Mouse (Mus musculus): ENCODE data around the gene Ccdc86. TPM values are rescaled to one million over a fixed set of nuclear protein-coding genes. Genes with fewer than 3 reads are reported as not detected.

Gene Ccdc86
- total RNA-seq, 2 experiments from 2014 or later = 8.5 to 8.9 TPM

- intact Hi-C loops (cut with DNase I) = loop anchor here (5.0 to 10.0 kb wide), 2 partner anchors 245 to 292 kb away; no protein-coding TSS in a partner anchor
- peak; percentile 67 for DNase-seq (ENCODE audit: low spot score in 2 of 2)
Observed at GRCm38 (mm10) chr19:10959085-10959977, 10.3 kb upstream of the Ccdc86 start.

DNA sequence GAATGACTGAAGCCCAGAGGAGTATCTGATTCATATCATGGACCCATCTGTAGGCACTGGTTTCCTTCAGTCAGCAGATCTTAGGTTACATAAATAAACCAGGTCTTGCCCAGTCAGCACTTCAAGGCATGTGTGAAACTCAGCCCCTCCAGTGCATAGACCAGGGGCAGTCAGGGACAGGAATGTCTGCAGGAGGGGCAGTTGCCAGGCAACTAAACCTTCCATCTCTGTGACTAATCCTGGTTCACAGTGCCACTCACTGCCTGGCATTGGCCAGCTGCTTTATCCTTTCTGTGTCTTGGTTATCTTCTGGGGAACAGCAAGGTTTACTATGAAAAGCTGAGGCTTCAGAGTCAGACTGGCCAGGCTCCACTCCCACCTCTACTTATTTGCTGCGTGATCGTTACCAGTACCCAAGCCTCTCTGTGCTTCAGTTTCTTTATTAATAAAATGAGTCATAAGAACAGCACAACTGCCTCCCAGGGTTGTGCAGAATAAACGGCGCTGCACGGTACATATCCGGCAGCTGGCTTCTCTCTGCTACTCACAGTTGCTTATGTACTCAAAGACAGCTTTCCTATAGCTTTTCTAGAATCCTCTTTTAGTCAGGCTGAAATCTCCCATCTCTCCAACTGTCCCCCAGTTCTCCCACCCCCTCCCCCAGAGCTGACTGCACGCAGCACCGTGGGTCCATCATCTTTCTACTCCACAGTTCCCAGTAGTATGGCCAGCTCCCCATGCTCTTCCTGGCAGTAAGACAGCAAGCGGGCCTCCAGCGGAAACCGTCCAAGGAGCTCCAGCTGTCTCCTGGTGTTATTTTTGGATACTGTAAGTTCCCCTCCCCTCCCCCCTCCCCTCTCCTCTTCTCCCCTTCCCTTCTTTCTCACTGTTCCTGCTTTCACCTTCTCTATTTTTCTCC lies 3.2 kb upstream of the Ccdc86 start:
- peak; percentile 26 to 64 for DNase-seq (ENCODE audit: low spot score in 2 of 2)
- intact Hi-C loops (cut with DNase I) = loop anchor here (10.0 kb wide), 1 partner anchor 237 kb away; no protein-coding TSS in a partner anchor

- intact Hi-C loops (cut with DNase I) = loop anchor here (5.0 kb wide), 1 partner anchor 42 kb away; no protein-coding TSS in a partner anchor
- peak in 1 of 2 experiments; percentile 20 for DNase-seq (ENCODE audit: low spot score in 2 of 2)
Observed at GRCm38 (mm10) chr19:10949558-10949957, 492 bp upstream of the Ccdc86 start.

- intact Hi-C loops (cut with DNase I) = loop anchor here (5.0 kb wide), 1 partner anchor 41 kb away; no protein-coding TSS in a partner anchor
- DNase-seq (ENCODE audit: low spot score in 2 of 2) = no peak
Observed at GRCm38 (mm10) chr19:10948416-10948815, 650 bp downstream of the Ccdc86 start.

- DNase-seq (ENCODE audit: low spot score in 2 of 2) = no peak
- intact Hi-C loops (cut with DNase I) = loop anchor here (5.0 kb wide), 1 partner anchor 40 kb away; no protein-coding TSS in a partner anchor
Observed at GRCm38 (mm10) chr19:10947219-10947618, 1.8 kb downstream of the Ccdc86 start.

GRCm38 (mm10) chr19:10946506-10946905 lies 2.6 kb downstream of the Ccdc86 start:
- DNase-seq (ENCODE audit: low spot score in 2 of 2) = no peak
- intact Hi-C loops (cut with DNase I) = loop anchor here (5.0 kb wide), 1 partner anchor 39 kb away; no protein-coding TSS in a partner anchor

DNA sequence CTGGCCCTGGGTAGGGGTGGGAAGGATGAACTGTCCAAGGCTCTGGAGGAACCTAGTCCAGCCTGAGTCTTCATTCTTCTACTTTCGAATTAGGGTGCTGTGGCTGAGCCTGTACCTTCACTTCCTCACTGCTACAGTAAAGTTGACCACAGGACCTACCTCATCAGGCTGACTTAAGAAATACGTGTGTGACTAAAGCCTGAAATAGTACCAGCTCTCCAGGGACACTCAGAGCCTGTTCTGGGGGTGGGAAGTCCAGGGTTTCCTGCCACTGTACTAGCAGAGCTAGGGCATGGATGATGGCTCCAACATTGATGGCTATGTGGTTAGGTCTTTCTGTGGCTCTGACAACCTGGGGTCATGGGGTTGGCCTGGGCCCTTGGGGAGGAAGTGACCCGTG lies 5.1 kb downstream of the Ccdc86 start:
- intact Hi-C loops (cut with DNase I) = loop anchor here (5.0 kb wide), 1 partner anchor 47 kb away; the partner anchor contains the start of gene Prpf19

DNA sequence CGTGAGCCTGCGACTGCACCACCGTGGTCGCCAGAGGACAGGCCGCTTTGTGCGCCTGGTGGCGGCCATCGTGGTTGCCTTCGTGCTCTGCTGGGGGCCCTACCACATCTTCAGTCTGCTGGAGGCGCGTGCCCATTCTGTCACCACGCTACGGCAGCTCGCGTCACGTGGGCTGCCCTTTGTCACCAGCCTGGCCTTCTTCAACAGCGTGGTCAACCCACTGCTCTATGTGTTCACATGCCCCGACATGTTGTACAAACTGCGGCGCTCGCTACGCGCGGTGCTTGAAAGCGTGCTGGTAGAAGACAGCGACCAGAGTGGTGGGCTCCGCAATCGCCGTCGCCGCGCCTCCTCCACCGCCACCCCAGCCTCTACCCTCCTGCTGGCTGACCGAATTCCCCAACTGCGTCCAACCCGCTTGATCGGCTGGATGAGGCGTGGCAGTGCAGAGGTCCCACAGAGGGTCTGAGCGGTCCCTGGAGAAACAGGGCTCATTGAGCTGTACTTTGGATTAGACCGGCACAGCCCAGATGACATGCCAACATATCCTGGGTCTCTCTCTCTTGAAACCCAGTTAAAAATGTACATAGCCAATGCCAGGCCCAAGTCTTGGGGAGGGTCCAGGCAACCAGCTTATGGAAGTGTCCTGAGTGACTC lies 8.1 kb downstream of the Ccdc86 start:
- intact Hi-C loops (cut with DNase I) = loop anchor here (5.0 kb wide), 1 partner anchor 44 kb away; the partner anchor contains the start of gene Prpf19
- peak in 1 of 2 experiments; percentile 15 for DNase-seq (ENCODE audit: low spot score in 2 of 2)

More for the DNA sequence above, 5.1 kb downstream of the Ccdc86 start:
- no peak for DNase-seq (ENCODE audit: low spot score in 2 of 2)

- intact Hi-C loops (cut with DNase I) = loop anchor here (5.0 kb wide), 1 partner anchor 43 kb away; the partner anchor contains the start of gene Prpf19
- peak; percentile 74 for DNase-seq (ENCODE audit: low spot score in 2 of 2)
Observed at GRCm38 (mm10) chr19:10940097-10940800, 8.8 kb downstream of the Ccdc86 start.

GRCm38 (mm10) chr19:10938771-10939170 lies 10.3 kb downstream of the Ccdc86 start:
- DNase-seq (ENCODE audit: low spot score in 2 of 2) = no peak
- intact Hi-C loops (cut with DNase I) = no loop called here

GRCm38 (mm10) chr19:10937110-10937563 lies 11.9 kb downstream of the Ccdc86 start, which contains the start of gene Ptgdr2:
Gene Ptgdr2, plus strand, starts transcription at chr19:10937160.
- no peak for DNase-seq (ENCODE audit: low spot score in 2 of 2)
- intact Hi-C loops (cut with DNase I) = no loop called here

- no peak for DNase-seq (ENCODE audit: low spot score in 2 of 2)
- intact Hi-C loops (cut with DNase I) = no loop called here
Observed at GRCm38 (mm10) chr19:10936077-10936476, 13.0 kb downstream of the Ccdc86 start.

GRCm38 (mm10) chr19:10935029-10935428 lies 14.0 kb downstream of the Ccdc86 start:
- intact Hi-C loops (cut with DNase I) = no loop called here
- peak; percentile 40 to 41 for DNase-seq (ENCODE audit: low spot score in 2 of 2)

GRCm38 (mm10) chr19:10930641-10931040 lies 18.4 kb downstream of the Ccdc86 start:
- no peak for DNase-seq (ENCODE audit: low spot score in 2 of 2)
- intact Hi-C loops (cut with DNase I) = no loop called here

- intact Hi-C loops (cut with DNase I) = no loop called here
- DNase-seq (ENCODE audit: low spot score in 2 of 2) = no peak
Observed at GRCm38 (mm10) chr19:10926666-10927065, 22.4 kb downstream of the Ccdc86 start.

GRCm38 (mm10) chr19:10926123-10926621 lies 22.9 kb downstream of the Ccdc86 start:
- no peak for DNase-seq (ENCODE audit: low spot score in 2 of 2)
- intact Hi-C loops (cut with DNase I) = no loop called here

DNA sequence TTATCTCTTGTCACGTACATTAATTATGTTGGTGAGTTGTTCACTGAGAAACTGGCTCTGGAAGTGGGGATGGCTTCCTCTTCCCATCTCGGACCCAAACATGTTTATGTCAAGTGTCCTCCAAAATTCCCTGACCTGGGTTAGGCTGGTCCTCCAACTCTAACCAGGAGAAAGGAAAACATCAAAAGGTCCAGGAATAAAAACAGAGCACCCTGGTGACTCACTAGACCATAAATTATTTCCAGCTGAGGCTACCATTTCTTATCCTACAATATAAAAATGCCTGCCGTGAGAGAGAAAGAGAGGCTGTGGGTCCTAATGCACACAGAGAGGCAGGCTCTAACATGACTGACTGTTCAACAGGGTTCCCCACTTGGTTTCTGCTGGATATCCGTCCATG lies 24.8 kb downstream of the Ccdc86 start:
- DNase-seq (ENCODE audit: low spot score in 2 of 2) = no peak
- intact Hi-C loops (cut with DNase I) = no loop called here

GRCm38 (mm10) chr19:10921058-10921457 lies 28.0 kb downstream of the Ccdc86 start:
- intact Hi-C loops (cut with DNase I) = no loop called here
- no peak for DNase-seq (ENCODE audit: low spot score in 2 of 2)
